Mouse (Mus musculus): Measurements from ENCODE around the gene Gm12169. TPM values are rescaled to one million over a fixed set of nuclear protein-coding genes. Genes with fewer than 3 reads are reported as not detected.

Gm12169 gene
- polyA plus RNA-seq, 1 experiment from 2014 or later: not detected

DNA sequence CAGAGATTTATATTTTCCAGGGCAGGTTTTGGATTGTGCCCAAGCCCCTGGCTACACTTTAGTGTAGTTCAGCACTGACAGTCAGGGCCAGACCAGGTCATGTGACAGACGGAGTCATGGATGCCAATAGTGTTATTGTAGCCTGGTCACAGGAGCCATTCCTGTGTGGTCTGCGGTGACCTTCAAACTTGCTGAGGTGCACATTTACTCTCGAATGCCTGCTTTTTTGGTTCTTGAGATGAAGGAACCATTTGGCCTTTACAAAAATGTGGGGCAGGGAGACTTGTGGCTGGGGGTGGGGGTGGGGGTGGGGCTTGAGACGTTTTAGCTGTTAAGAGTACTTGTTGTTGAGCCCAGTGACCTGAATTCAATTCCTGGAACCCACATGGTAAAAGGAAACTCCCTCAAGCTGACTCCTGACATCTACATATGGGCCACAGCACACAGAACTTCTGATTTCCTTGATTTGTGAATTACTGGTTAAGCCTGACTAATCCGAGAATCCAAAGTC is 54.8 kb downstream of the Gm12169 start:
- Histone ChIP-seq H3K4me1 (replicated peaks; ENCODE audit: control insufficient read depth, insufficient read depth, low read length) (no peaks in the 10 kb centered on the region), H3K9ac (no peak overlapping the region)

DNA sequence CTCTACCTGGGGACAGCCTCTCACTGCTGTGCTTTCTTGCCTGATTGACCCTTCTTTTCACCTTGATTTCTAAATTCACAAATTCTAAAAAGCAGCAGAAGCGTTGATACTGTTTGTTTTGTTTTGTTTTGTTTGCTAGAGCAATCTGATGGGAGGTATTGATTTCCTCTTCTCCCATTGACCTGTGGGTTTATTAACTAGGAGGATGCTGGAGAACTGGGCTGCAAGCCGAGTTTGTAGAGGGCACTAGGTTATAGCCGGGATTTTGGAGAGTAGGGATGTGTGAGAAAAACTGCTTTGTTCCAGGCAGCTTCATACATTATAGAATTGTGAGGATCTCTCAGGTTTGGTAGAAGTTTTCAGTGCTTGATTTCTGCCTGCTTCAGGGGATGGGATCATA is 56.4 kb downstream of the Gm12169 start:
- WGBS: 85% methylated on average over 3 of the region's 3 CpGs
- no peak overlapping the region for H3K4me3 ChIP-seq (replicated peaks; ENCODE audit: low read length)
- H3K9ac ChIP-seq: no peak overlapping the region
- no peaks in the 10 kb centered on the region for H3K36me3 ChIP-seq (replicated peaks; ENCODE audit: control insufficient read depth, insufficient read depth)
- H3K27me3 ChIP-seq (ENCODE audit: control insufficient read depth, insufficient read depth, low read length): no peaks in the 10 kb centered on the region
- ATAC-seq (ENCODE audit: low FRiP score) (no peak), DNase-seq (ENCODE audit: low spot score) (no peak)
- no peak overlapping the region for H3K4me2 ChIP-seq (replicated peaks)
- no peak overlapping the region for H3K27ac ChIP-seq
- H3K9me3 ChIP-seq (ENCODE audit: control insufficient read depth, low read length): no peaks in the 10 kb centered on the region
- H3K4me1 ChIP-seq (replicated peaks; ENCODE audit: control insufficient read depth, insufficient read depth, low read length): no peaks in the 10 kb centered on the region

More for the DNA sequence above, 54.8 kb downstream of the Gm12169 start:
- DNase-seq (ENCODE audit: low spot score) (no peak), ATAC-seq (ENCODE audit: low FRiP score) (no peak)
- no peak overlapping the region for H3K27ac ChIP-seq
- no peaks in the 10 kb centered on the region for H3K9me3 ChIP-seq (ENCODE audit: control insufficient read depth, low read length)
- WGBS: 71% methylated on average over 5 of the region's 5 CpGs
- H3K36me3 ChIP-seq (replicated peaks; ENCODE audit: control insufficient read depth, insufficient read depth): no peaks in the 10 kb centered on the region
- no peak overlapping the region for H3K4me3 ChIP-seq (replicated peaks; ENCODE audit: low read length)
- no peaks in the 10 kb centered on the region for H3K27me3 ChIP-seq (ENCODE audit: control insufficient read depth, insufficient read depth, low read length)
- H3K4me2 ChIP-seq (replicated peaks): no peak overlapping the region

DNA sequence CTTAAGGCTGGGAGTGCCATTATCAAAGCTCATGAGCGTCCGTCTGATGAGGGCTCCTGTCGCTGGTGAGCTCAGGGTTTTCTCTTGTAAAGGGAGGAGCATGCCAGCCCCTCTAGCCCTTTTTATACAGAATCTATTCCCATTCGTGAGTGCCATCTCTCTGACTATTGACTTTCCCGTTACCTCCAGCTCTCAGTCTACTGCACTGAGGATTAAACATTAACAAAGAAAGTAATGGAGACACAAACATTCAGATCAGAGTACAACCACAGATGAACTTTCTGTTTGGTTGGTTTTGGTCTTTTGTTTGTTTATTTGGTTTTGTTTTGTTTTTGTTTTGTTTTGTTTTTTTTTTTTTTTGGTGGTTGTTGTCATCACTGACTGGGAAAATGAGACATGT is 58.7 kb downstream of the Gm12169 start:
- no peak overlapping the region for H3K27ac ChIP-seq
- H3K4me1 ChIP-seq (replicated peaks; ENCODE audit: control insufficient read depth, insufficient read depth, low read length): no peaks in the 10 kb centered on the region
- no peaks in the 10 kb centered on the region for H3K27me3 ChIP-seq (ENCODE audit: control insufficient read depth, insufficient read depth, low read length)
- no peaks in the 10 kb centered on the region for H3K9me3 ChIP-seq (ENCODE audit: control insufficient read depth, low read length)
- no peaks in the 10 kb centered on the region for H3K36me3 ChIP-seq (replicated peaks; ENCODE audit: control insufficient read depth, insufficient read depth)
- 82% methylated on average over 5 of the region's 5 CpGs for WGBS
- DNase-seq (ENCODE audit: low spot score) (no peak), ATAC-seq (ENCODE audit: low FRiP score) (no peak)
- no peak overlapping the region for H3K9ac ChIP-seq
- no peak overlapping the region for H3K4me3 ChIP-seq (replicated peaks; ENCODE audit: low read length)
- H3K4me2 ChIP-seq (replicated peaks): no peak overlapping the region

Other genes with a start within 250 kb of the Gm12169 start
- 117 and 125 TPM in 2 replicates for gene Cyfip2, start 211.4 kb upstream of the Gm12169 start, polyA plus RNA-seq (2014; fragmentation: Nextera tagmentation; extraction: Ambion mirVana)
- gene Itk, start 134.7 kb upstream of the Gm12169 start, polyA plus RNA-seq (2014; fragmentation: Nextera tagmentation; extraction: Ambion mirVana): 0.05 TPM in 1 of 2 replicates, not detected in the other
- not detected in 2 replicates for gene Fam71b, start 127.7 kb upstream of the Gm12169 start, polyA plus RNA-seq (2014; fragmentation: Nextera tagmentation; extraction: Ambion mirVana)
- gene Med7, start 87.3 kb upstream of the Gm12169 start, polyA plus RNA-seq (2014; fragmentation: Nextera tagmentation; extraction: Ambion mirVana): 67.2 and 74.2 TPM in 2 replicates
- gene Havcr2, start 69.3 kb upstream of the Gm12169 start, polyA plus RNA-seq (2014; fragmentation: Nextera tagmentation; extraction: Ambion mirVana): 0.14 and 0.23 TPM in 2 replicates
- not detected in 2 replicates for gene BC053393, start 47.3 kb downstream of the Gm12169 start, polyA plus RNA-seq (2014; fragmentation: Nextera tagmentation; extraction: Ambion mirVana)
- not detected in 2 replicates for gene Dppa1, start 105.0 kb downstream of the Gm12169 start, polyA plus RNA-seq (2014; fragmentation: Nextera tagmentation; extraction: Ambion mirVana)
- not detected in 2 replicates for gene Timd2, start 182.8 kb downstream of the Gm12169 start, polyA plus RNA-seq (2014; fragmentation: Nextera tagmentation; extraction: Ambion mirVana)
- not detected in 2 replicates for gene Havcr1, start 210.9 kb downstream of the Gm12169 start, polyA plus RNA-seq (2014; fragmentation: Nextera tagmentation; extraction: Ambion mirVana)

All from hindbrain, embryonic 14.5 days (tissue).